Mouse (Mus musculus) CH12.LX (cell line): ENCODE data around the gene Efnb1. TPM values are rescaled to one million over a fixed set of nuclear protein-coding genes. Genes with fewer than 3 reads are reported as not detected.

Experiments used
- DNase-seq: peaks from one replicate; pipeline ENCODE4 v3.0.0-alpha.2; 2013; ENCODE audit errors: extremely low read depth
- H3K27ac ChIP-seq: 2 replicates; pipeline ENCODE4 v1.5.1; 2012; ENCODE audit warnings: low read depth, mild to moderate bottlenecking, control low read depth, moderate library complexity; ENCODE audit not compliant: insufficient read depth
- H3K27me3 ChIP-seq: replicated peaks from 2 replicates; pipeline ENCODE3; 2012; ENCODE audit warnings: inconsistent platforms
- H3K36me3 ChIP-seq, 2 experiments: replicated peaks in 1 of 2; 2 replicates each; pipeline versions ENCODE3 to v1.6.1; 2012; ENCODE audit warnings: inconsistent platforms in 1 of 2, low read length in 1 of 2, mild to moderate bottlenecking in 1 of 2, mixed read lengths in 1 of 2, moderate library complexity in 1 of 2; ENCODE audit not compliant: control insufficient read depth in 1 of 2, insufficient read depth in 1 of 2
- H3K4me1 ChIP-seq, 2 experiments: 2 replicates each; pipeline ENCODE4 v1.6.1; 2012; ENCODE audit warnings: inconsistent platforms in 1 of 2, moderate library complexity in 1 of 2; ENCODE audit not compliant: insufficient read depth in 2 of 2, control insufficient read depth in 1 of 2
- H3K4me2 ChIP-seq: 2 replicates; pipeline ENCODE4 v1.6.1; 2012; ENCODE audit warnings: low read depth, mild to moderate bottlenecking, control low read depth; ENCODE audit not compliant: poor library complexity, insufficient read depth, severe bottlenecking
- H3K4me3 ChIP-seq, 3 experiments: fragments of 150-350 bp in 1 of 3; sonication (generic) in 1 of 3; replicated peaks in 1 of 3; 2 replicates each; pipeline versions ENCODE3 to v1.5.1; 2011 to 2012; ENCODE audit warnings: low read depth in 2 of 3, low read length in 2 of 3, mild to moderate bottlenecking in 2 of 3, moderate library complexity in 2 of 3, control low read depth in 1 of 3, improper control_type of control experiment in 1 of 3, inconsistent platforms in 1 of 3, mixed read lengths in 1 of 3; ENCODE audit not compliant: poor library complexity in 1 of 3
- H3K79me2 ChIP-seq: replicated peaks from 2 replicates; pipeline ENCODE4 v1.6.1; 2012; ENCODE audit warnings: mild to moderate bottlenecking, moderate library complexity; ENCODE audit not compliant: control insufficient read depth, poor library complexity, insufficient read depth, severe bottlenecking; ENCODE audit errors: extremely low read depth
- H3K9ac ChIP-seq: 2 replicates; pipeline ENCODE4 v1.6.1; 2012; ENCODE audit warnings: low read depth, mild to moderate bottlenecking, control low read depth, moderate library complexity; ENCODE audit not compliant: insufficient read depth
- H3K9me3 ChIP-seq: replicated peaks from 2 replicates; pipeline ENCODE3; 2012; ENCODE audit warnings: low read length, inconsistent platforms, mixed read lengths
- BHLHE40 ChIP-seq: IDR thresholded peaks from 2 replicates; pipeline ENCODE4 v1.6.1; 2011; ENCODE audit warnings: mild to moderate bottlenecking, low read depth, low read length, improper control_type of control experiment
- CHD1 ChIP-seq: IDR thresholded peaks from 2 replicates; pipeline ENCODE4 v1.6.1; 2012; ENCODE audit warnings: low read depth, low read length, improper control_type of control experiment, inconsistent platforms
- CHD2 ChIP-seq: IDR thresholded peaks from 2 replicates; pipeline ENCODE4 v1.6.1; 2011; ENCODE audit warnings: low read length, improper control_type of control experiment
- CTCF ChIP-seq, 2 experiments: IDR thresholded peaks in 1 of 2; conservative IDR thresholded peaks in 1 of 2; 2 replicates each; pipeline ENCODE4 v1.5.1; 2011 to 2012; ENCODE audit warnings: low read depth in 2 of 2, low read length in 2 of 2, improper control_type of control experiment in 1 of 2, inconsistent platforms in 1 of 2, mild to moderate bottlenecking in 1 of 2, moderate library complexity in 1 of 2
- E2F4 ChIP-seq: IDR thresholded peaks from 2 replicates; pipeline ENCODE4 v1.6.1; 2011; ENCODE audit warnings: low read depth, low read length, improper control_type of control experiment; ENCODE audit not compliant: insufficient replicate concordance
- ELF1 ChIP-seq: IDR thresholded peaks from 2 replicates; pipeline ENCODE4 v1.6.1; 2014; ENCODE audit warnings: low read depth, mild to moderate bottlenecking, inconsistent platforms, low read length, improper control_type of control experiment
- EP300 ChIP-seq: IDR thresholded peaks from 2 replicates; pipeline ENCODE4 v1.6.1; 2011; ENCODE audit warnings: low read length, improper control_type of control experiment
- JUN ChIP-seq: IDR thresholded peaks from 2 replicates; pipeline ENCODE4 v1.6.1; 2011; ENCODE audit warnings: low read depth, mild to moderate bottlenecking, low read length, improper control_type of control experiment, moderate library complexity; ENCODE audit not compliant: insufficient read depth
- JUND ChIP-seq: conservative IDR thresholded peaks from 2 replicates; pipeline ENCODE4 v1.6.1; 2011; ENCODE audit warnings: low read depth, low read length, improper control_type of control experiment
- KAT2A ChIP-seq: IDR thresholded peaks from 2 replicates; pipeline ENCODE4 v1.6.1; 2012; ENCODE audit warnings: low read length, improper control_type of control experiment, inconsistent platforms; ENCODE audit not compliant: insufficient replicate concordance
- MAFK ChIP-seq: IDR thresholded peaks from 2 replicates; pipeline ENCODE4 v1.6.1; 2011; ENCODE audit warnings: low read length, improper control_type of control experiment; ENCODE audit not compliant: insufficient replicate concordance
- MAX ChIP-seq: IDR thresholded peaks from 2 replicates; pipeline ENCODE4 v1.6.1; 2011; ENCODE audit warnings: low read length, improper control_type of control experiment
- MAZ ChIP-seq: IDR thresholded peaks from 2 replicates; pipeline ENCODE4 v1.6.1; 2012; ENCODE audit warnings: low read depth, mild to moderate bottlenecking, inconsistent platforms, low read length, improper control_type of control experiment, moderate library complexity
- MEF2A ChIP-seq: IDR thresholded peaks from 2 replicates; pipeline ENCODE4 v1.6.1; 2014; ENCODE audit warnings: low read depth, mild to moderate bottlenecking, inconsistent platforms, low read length, improper control_type of control experiment, borderline replicate concordance
- MXI1 ChIP-seq: IDR thresholded peaks from 2 replicates; pipeline ENCODE4 v1.6.1; 2011; ENCODE audit warnings: mild to moderate bottlenecking, low read depth, low read length, improper control_type of control experiment
- PAX5 ChIP-seq: IDR thresholded peaks from 2 replicates; pipeline ENCODE4 v1.6.1; 2012; ENCODE audit warnings: low read length, inconsistent platforms, mixed read lengths
- POLR2A ChIP-seq: IDR thresholded peaks from 2 replicates; pipeline ENCODE4 v1.6.1; 2011; ENCODE audit warnings: low read depth, mild to moderate bottlenecking, improper control_type of control experiment, low read length
- POLR2AphosphoS2 ChIP-seq: IDR thresholded peaks from 2 replicates; pipeline ENCODE4 v1.6.1; 2011; ENCODE audit warnings: low read depth, low read length, improper control_type of control experiment
- RCOR1 ChIP-seq: conservative IDR thresholded peaks from 2 replicates; pipeline ENCODE4 v1.6.1; 2012; ENCODE audit warnings: low read depth, mild to moderate bottlenecking, inconsistent platforms, low read length, improper control_type of control experiment
- TBP ChIP-seq: conservative IDR thresholded peaks from 2 replicates; pipeline ENCODE4 v1.6.1; 2011; ENCODE audit warnings: low read depth, low read length, improper control_type of control experiment
- TCF12 ChIP-seq: IDR thresholded peaks from 2 replicates; pipeline ENCODE4 v1.6.1; 2014; ENCODE audit warnings: low read depth, mild to moderate bottlenecking, inconsistent platforms, low read length, improper control_type of control experiment
- UBTF ChIP-seq: IDR thresholded peaks from 2 replicates; pipeline ENCODE4 v1.6.1; 2012; ENCODE audit warnings: low read depth, mild to moderate bottlenecking, inconsistent platforms, low read length, improper control_type of control experiment, moderate library complexity
- USF1 ChIP-seq: IDR thresholded peaks from 2 replicates; pipeline ENCODE4 v1.6.1; 2014; ENCODE audit warnings: low read depth, mild to moderate bottlenecking, inconsistent platforms, low read length, improper control_type of control experiment
- USF2 ChIP-seq: conservative IDR thresholded peaks from 2 replicates; pipeline ENCODE4 v1.6.1; 2011; ENCODE audit warnings: low read depth, low read length, improper control_type of control experiment
- ZKSCAN1 ChIP-seq: IDR thresholded peaks from 2 replicates; pipeline ENCODE4 v1.6.1; 2012; ENCODE audit warnings: low read depth, inconsistent platforms, low read length, improper control_type of control experiment, borderline replicate concordance
- dilution Hi-C: fragments of 300-500 bp; cut with MboI; formaldehyde crosslinking; loops from 2 replicates; pipeline ENCODE4 v1.14.3; 2020; ENCODE audit warnings: low sequenced_read_pairs; ENCODE audit not compliant: extremely low pct_unique_long_range_greater_than_20kb, extremely low pct_ligation_motif_present
- in situ Hi-C: fragments of 300-500 bp; cut with MboI; formaldehyde crosslinking; loops from 3 replicates; pipeline ENCODE4 v1.14.3; 2019; ENCODE audit warnings: low sequenced_read_pairs, low pct_ligation_motif_present, low pct_unique_long_range_greater_than_20kb, mixed read lengths
- polyA plus RNA-seq: library from polyadenylated mRNA; unstranded; fragments of >175 nt; gene quantifications from 2 replicates; pipeline ENCODE4 v1.2.1, GENCODE M21; 2012; ENCODE audit warnings: low read depth; ENCODE audit not compliant: insufficient read length
- total RNA-seq, 2 experiments: library from RNA; depleted of rRNA; stranded (reverse); fragments of 300-350 nt in 1 of 2; fragments of >200 nt in 1 of 2; gene quantifications; 2 replicates each; pipeline ENCODE4 v1.2.3; 2012 to 2014

The Efnb1 gene
- total and polyA plus RNA-seq, 3 experiments, result 1.2 to 1.8 (median 1.4) TPM

DNA sequence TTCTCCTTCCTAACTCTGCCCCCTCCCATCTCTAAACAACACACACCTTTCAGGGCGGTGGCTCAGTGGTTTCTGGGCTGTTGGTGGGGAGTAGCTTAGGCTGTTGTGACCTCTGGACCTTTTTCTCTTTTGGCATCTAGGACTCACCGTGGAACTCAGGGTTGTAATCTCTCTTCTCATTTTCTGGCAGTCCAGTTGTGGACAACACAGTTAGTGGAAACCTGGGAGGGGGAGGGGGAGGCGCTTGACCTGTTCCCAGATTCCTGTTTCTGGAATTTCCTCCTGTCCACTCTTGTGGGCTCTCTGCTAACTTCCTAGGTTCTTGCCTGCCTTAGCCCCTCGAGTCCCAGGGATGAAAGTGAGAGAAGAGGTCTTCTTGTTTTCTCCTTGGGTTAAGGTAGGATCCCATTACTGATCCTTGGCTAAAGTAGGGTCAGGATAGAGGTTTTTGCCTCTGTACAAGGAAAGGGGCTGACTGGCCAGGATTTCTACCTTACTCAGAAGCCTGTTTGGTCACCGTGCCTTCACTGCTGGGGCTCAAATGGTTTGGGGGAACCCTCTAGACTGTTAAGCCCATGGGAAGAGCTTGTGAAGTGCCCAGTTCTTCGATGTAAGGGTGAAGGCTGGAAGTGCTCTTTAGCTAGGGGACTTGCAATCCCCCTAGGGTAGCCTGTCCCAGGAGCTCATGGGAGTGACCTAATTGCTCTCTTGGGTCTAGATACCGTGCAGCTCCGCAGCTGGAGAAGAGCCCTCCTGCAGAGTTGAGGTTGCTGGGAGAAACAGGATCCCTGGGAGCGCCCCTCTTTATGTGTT lies 2.2 kb downstream of the Efnb1 start:
- no peak for TF ChIP-seq MXI1
- no peak for TF ChIP-seq MAX
- TF ChIP-seq CTCF (conservative IDR thresholded peaks at IDR 0.05 in 1 of 2, IDR thresholded peaks at IDR 0.05 in 1 of 2; ENCODE audit: low read depth in 2 of 2, low read length in 2 of 2), result no peak
- no peak for TF ChIP-seq POLR2AphosphoS2
- TF ChIP-seq KAT2A, result no peak
- TF ChIP-seq UBTF, result no peak
- TF ChIP-seq CHD1, result no peak
- TF ChIP-seq POLR2A, result no peak
- TF ChIP-seq ZKSCAN1, result no peak
- no peak for TF ChIP-seq USF2
- TF ChIP-seq ELF1, result no peak
- TF ChIP-seq MEF2A, result no peak
- no peak for TF ChIP-seq JUND
- TF ChIP-seq, all 38 proteins: peak for 0
- in situ Hi-C loops, result loop anchor here (10.0 to 25.0 kb wide), 3 partner anchors 274 to 449 kb away; no protein-coding TSS in a partner anchor
- no peak overlapping the region for H3K27ac ChIP-seq
- dilution Hi-C loops, result no loop called here
- no peaks in the 10 kb centered on the region for H3K9me3 ChIP-seq
- H3K4me1 ChIP-seq, result peaks cover 0 to 13% of the 10 kb centered on the region in 2 experiments; a peak in 1 of 4 replicates
- no peak for DNase-seq
- no peak overlapping the region for H3K4me2 ChIP-seq
- H3K4me3 ChIP-seq, result no peak overlapping the region
- H3K36me3 ChIP-seq, result no peaks in the 10 kb centered on the region
- H3K9ac ChIP-seq, result no peak overlapping the region
- no peaks in the 10 kb centered on the region for H3K79me2 ChIP-seq
- no peaks in the 10 kb centered on the region for H3K27me3 ChIP-seq

DNA sequence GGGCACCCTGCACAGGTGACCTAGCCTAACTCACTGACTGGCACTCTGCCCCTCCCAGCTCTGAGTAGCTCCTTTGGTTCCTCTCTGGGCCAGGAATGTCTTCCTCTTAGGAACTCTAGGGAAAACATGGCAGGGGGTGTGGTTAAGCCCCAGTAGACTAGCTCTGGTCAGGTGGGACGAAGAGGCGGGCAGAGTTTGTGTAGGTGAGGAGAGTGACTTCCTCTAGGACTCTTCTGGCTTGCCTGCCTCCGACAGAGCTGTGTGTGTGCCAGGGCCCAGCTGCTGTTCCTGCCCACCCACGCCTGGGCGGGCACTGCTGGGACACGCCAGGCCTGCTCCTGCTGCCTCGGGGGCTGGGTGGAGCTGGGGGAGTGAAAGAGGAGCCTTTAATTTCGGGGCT lies 5.1 kb downstream of the Efnb1 start:
- H3K4me3 ChIP-seq, result no peak overlapping the region
- no peaks in the 10 kb centered on the region for H3K27me3 ChIP-seq
- TF ChIP-seq EP300 (no peak), TCF12 (no peak), USF2 (no peak), JUN (no peak), MAFK (no peak), USF1 (no peak), POLR2A (no peak), CHD2 (no peak), TBP (no peak), UBTF (no peak), MXI1 (no peak), E2F4 (no peak), PAX5 (no peak), MEF2A (no peak), RCOR1 (no peak), BHLHE40 (no peak), MAZ (no peak)
- DNase-seq, result no peak
- peaks cover 0 to 7% of the 10 kb centered on the region in 2 experiments for H3K36me3 ChIP-seq
- no peak overlapping the region for H3K27ac ChIP-seq
- dilution Hi-C loops, result no loop called here
- H3K9ac ChIP-seq, result no peak overlapping the region
- no peaks in the 10 kb centered on the region for H3K79me2 ChIP-seq
- in situ Hi-C loops, result loop anchor here (25.0 kb wide), 2 partner anchors 271 to 446 kb away; no protein-coding TSS in a partner anchor
- no peaks in the 10 kb centered on the region for H3K9me3 ChIP-seq
- H3K4me2 ChIP-seq, result no peak overlapping the region
- peaks cover 0 to 13% of the 10 kb centered on the region in 2 experiments; a peak in 1 of 4 replicates for H3K4me1 ChIP-seq
